Mouse (Mus musculus): ENCODE data around the gene Cabp2.
"Not testable (repeated sequence)": the region's sequence is repeated elsewhere in the genome, so short reads cannot be mapped to it uniquely, and the experiment has no call there.

Cabp2 gene

DNA sequence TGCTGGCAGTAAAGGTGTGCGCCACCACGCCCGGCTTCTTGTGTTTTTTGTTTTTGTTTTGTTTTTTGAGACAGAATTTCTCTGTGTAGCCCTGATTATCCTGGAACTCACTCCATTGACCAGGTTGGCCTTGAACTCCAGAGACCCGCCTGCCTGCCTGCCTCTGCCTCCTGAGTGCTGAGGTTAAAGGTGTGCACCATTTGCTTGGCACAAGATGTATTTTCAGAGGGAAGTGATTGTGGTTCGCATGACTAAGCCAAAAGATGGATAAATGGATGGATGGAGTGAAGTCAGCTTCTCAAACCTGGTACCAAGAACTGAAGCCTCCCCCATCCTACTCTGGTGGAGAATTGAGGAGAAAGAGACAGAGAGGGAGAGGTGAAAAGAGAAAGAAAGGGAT lies 26.8 kb upstream of the Cabp2 start:
- in situ Hi-C loops (cut with MboI; ENCODE audit: low pct_unique_long_range_greater_than_20kb in 1 of 2, low sequenced_read_pairs in 2 of 2, unreplicated experiment in 1 of 2), result no loop called here

- in situ Hi-C loops (cut with MboI; ENCODE audit: low pct_unique_long_range_greater_than_20kb in 1 of 2, low sequenced_read_pairs in 2 of 2, unreplicated experiment in 1 of 2), result no loop called here
These were observed 26.0 kb upstream of the Cabp2 start for GRCm38 (mm10) chr19:4055216-4055946.

DNA sequence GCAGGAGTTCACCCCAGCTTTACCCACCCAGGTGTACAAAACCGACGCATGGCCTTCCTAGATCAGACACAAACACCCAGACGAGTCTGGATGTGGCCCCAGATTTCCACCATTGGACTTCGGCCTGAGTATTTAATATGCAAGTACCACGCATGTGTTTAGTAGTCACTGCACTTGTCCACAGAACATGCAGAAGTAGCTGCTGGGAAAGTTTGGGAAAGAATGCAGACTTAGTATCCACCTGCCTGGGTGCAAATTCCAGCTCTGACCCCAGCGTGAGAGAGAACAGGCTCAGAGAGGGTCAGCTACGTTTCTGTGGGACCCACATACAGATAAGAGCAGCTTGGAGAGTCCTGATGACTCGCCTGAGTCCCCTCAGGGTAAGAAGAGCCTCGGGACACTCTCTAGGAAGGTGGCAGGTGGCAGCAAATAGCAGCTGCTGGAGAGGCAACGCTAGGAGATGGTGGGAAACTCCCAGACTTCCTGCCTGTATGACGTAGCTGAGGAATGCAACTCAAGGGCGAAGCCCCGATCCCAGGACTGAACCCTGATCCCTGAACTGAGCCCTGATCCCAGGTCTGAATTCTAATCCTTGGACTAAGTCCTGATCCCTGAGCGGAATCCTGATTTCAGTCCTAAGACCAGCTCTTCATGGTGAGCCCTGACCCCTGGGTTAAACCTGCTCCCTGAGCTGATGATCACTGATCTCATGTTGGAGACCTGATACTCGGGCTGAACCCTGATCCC lies 25.3 kb upstream of the Cabp2 start:
- in situ Hi-C loops (cut with MboI; ENCODE audit: low pct_unique_long_range_greater_than_20kb in 1 of 2, low sequenced_read_pairs in 2 of 2, unreplicated experiment in 1 of 2), result no loop called here

DNA sequence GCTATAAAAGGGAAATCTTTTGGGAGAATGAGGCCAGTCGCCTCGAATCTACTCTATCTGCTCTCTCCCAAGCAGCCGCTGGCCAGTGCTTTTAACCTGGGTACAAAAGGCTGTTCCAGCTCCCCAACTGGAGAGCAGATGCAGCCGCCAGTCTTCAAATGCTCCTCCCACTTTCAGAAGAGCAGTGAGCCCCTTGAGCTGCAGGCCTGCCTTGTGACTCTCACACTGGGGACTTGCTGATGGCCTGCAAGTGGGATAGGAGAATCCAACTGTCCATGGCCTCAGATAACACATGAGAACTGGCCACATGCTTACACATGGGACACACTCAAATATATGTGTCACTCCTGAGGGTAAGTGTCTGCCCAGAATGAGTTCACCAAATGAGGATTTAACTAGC lies 24.7 kb upstream of the Cabp2 start:
- in situ Hi-C loops (cut with MboI; ENCODE audit: low pct_unique_long_range_greater_than_20kb in 1 of 2, low sequenced_read_pairs in 2 of 2, unreplicated experiment in 1 of 2), result no loop called here

DNA sequence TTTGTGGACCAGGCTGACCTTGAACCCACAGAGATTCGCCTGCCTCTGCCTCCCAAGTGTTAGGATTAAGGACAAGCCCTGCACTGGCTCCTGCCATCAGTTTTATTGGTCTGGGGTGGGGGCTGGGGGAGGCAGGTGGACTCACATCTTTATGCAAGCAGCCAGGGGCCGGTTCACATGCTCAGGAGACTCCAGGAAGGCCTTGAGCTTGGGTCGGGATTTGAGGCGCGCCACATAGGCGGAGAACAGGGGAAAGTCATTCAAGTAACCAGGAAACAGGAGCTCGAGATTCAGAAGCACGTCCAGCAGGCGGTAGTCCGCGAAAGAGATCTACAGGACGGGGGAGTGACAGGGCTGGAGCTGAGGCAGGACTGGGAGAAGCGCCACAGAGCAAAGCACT lies 24.0 kb upstream of the Cabp2 start:
- in situ Hi-C loops (cut with MboI; ENCODE audit: low pct_unique_long_range_greater_than_20kb in 1 of 2, low sequenced_read_pairs in 2 of 2, unreplicated experiment in 1 of 2), result no loop called here

- in situ Hi-C loops (cut with MboI; ENCODE audit: low pct_unique_long_range_greater_than_20kb in 1 of 2, low sequenced_read_pairs in 2 of 2, unreplicated experiment in 1 of 2), result no loop called here
These were observed 23.4 kb upstream of the Cabp2 start for GRCm38 (mm10) chr19:4057962-4058361.

GRCm38 (mm10) chr19:4058581-4058980 lies 22.8 kb upstream of the Cabp2 start:
- in situ Hi-C loops (cut with MboI; ENCODE audit: low pct_unique_long_range_greater_than_20kb in 1 of 2, low sequenced_read_pairs in 2 of 2, unreplicated experiment in 1 of 2), result no loop called here

DNA sequence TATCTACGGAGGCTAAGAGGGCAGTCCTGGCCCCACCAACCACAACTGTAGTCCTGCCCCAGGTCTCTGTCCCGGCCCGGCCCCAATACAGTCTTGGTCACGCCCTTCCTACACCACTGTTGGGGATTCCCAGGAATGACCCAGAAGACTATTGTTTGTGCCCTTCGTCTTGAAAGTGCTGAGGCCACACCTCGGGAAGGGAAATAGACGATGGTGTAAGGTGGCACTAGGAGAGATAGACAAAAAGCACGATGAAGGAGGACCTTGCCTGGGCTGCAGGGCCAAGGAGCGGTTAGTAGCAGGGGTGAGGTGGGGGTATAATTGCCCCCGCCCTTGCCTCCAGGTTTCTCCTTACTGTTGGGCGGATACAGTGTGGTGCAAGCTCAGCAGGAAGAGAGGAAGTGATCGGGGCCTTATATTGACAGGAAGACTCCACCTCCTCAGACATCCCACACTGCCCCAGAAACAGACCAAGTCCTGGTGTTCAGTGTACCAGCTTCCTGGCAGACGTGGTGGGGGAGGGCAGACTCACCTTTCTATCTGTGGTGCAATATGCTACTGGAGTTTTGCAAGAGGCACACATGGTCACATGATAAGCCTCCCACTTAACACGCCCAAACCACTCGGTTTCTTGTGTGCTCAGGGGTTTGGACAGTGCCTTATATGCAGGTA lies 22.2 kb upstream of the Cabp2 start, which contains the start of gene Gstp3:
Gene Gstp3 (minus strand): TSS at position 501 of the 672 bp plus-strand sequence.
- in situ Hi-C loops (cut with MboI; ENCODE audit: low pct_unique_long_range_greater_than_20kb in 1 of 2, low sequenced_read_pairs in 2 of 2, unreplicated experiment in 1 of 2), result no loop called here

- in situ Hi-C loops (cut with MboI; ENCODE audit: low pct_unique_long_range_greater_than_20kb in 1 of 2, low sequenced_read_pairs in 2 of 2, unreplicated experiment in 1 of 2), result not testable (repeated sequence)
These were observed 21.1 kb upstream of the Cabp2 start for GRCm38 (mm10) chr19:4060044-4060898.

DNA sequence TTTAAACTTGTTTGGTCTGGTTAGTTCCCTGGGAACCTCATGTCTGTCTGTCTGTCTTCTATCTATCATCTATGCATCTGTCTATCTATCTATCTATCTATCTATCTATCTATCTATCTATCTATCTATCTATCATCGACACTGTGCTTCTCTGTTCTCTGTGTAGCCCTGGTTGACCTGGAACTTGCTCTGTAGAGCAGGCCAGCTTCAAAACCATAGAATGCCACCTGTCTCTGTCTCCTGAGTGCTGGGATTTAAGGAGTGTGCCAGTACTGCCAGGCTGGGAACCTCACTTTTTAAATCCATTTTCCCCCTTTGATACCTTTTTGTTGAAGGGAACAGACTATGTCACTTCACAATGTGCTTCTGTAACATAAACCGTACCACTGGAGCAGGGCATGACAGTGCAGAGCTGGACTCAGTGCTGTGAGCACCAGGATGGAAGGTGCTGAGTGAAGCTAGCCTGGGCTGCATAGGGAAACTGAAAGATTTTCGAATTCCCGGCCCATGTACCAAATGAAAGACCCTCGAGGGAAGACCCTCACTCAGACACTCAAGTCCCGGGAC lies 20.4 kb upstream of the Cabp2 start:
- in situ Hi-C loops (cut with MboI; ENCODE audit: low pct_unique_long_range_greater_than_20kb in 1 of 2, low sequenced_read_pairs in 2 of 2, unreplicated experiment in 1 of 2), result no loop called here

DNA sequence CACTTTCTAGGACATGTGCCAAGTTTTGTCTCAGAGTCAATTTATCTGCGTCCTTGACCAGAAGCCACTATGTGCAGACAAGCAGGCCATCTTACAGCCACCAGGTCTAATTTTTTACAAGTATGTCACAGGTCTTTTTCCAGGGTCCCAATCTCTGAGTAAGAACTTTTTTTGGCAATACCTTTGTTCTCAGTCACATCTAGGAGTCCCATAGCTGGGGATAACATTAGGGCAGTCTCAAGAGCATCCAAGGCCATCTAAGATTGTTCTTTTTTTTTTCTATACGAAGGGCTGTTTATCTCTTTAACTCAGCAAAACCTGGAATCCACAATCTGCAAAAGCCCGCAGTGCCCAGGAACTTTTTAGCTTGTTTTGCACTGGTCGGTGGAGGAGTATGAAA lies 18.0 kb upstream of the Cabp2 start:
- in situ Hi-C loops (cut with MboI; ENCODE audit: low pct_unique_long_range_greater_than_20kb in 1 of 2, low sequenced_read_pairs in 2 of 2, unreplicated experiment in 1 of 2), result not testable (repeated sequence)

- in situ Hi-C loops (cut with MboI; ENCODE audit: low pct_unique_long_range_greater_than_20kb in 1 of 2, low sequenced_read_pairs in 2 of 2, unreplicated experiment in 1 of 2), result not testable (repeated sequence)
These were observed 16.9 kb upstream of the Cabp2 start for GRCm38 (mm10) chr19:4064501-4064900.

DNA sequence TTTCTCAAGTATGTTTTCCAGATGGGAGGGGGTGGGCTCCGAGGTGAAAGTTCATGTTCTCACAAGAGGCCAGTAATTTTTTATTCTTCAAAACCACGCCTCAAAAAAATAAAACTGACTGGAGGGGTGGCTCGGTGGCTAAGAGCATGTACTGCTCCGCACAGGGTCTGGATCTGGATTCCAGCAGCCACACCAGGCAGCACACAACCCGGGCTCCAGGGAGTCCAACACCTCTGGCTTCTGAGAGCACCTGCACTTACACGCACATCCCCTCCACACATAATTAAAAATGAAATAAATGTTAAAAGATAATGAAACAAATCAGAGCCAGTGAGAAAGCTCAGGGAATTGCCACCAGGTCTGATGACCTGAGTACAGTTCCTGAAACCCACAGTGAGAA lies 15.1 kb upstream of the Cabp2 start:
- in situ Hi-C loops (cut with MboI; ENCODE audit: low pct_unique_long_range_greater_than_20kb in 1 of 2, low sequenced_read_pairs in 2 of 2, unreplicated experiment in 1 of 2), result no loop called here

DNA sequence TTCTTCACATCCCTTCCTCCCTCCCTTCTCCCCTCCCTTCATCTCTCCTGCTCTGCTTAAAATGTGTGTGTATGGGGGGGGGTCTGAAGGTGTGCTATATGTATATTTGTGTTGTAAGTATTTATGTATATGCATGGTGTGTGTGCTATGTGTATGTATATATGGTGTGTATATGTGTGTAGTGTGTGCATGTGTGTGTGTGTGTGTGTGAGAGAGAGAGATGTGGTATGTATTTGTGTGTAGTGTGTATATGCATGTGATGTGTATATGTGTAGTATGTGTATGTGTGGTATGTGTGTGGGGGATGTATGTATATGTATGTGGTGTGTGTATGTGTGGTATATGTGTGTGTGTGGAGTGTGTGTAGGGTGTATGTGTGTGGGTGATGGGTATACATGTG lies 14.5 kb upstream of the Cabp2 start:
- in situ Hi-C loops (cut with MboI; ENCODE audit: low pct_unique_long_range_greater_than_20kb in 1 of 2, low sequenced_read_pairs in 2 of 2, unreplicated experiment in 1 of 2), result no loop called here

DNA sequence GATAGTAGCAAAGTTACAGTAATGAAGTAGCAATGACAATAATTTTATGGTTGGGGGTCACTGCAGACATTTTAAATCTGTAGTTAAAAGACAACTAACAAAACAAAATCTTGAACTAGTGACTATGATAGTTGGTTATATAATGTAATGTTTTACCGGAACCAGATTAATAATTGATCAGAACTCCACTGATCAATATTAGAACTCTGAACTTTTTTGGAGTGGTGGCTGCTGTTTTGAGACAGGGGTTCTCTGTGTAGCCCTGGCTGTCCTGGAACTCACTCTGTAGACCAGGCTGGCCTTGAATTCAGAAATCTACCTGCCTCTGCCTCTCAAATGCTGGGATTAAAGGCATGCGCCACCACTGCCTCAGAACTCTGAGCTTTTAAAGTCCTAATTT lies 13.1 kb upstream of the Cabp2 start:
- in situ Hi-C loops (cut with MboI; ENCODE audit: low pct_unique_long_range_greater_than_20kb in 1 of 2, low sequenced_read_pairs in 2 of 2, unreplicated experiment in 1 of 2), result not testable (repeated sequence)

GRCm38 (mm10) chr19:4068717-4069410 lies 12.5 kb upstream of the Cabp2 start:
- in situ Hi-C loops (cut with MboI; ENCODE audit: low pct_unique_long_range_greater_than_20kb in 1 of 2, low sequenced_read_pairs in 2 of 2, unreplicated experiment in 1 of 2), result no loop called here

DNA sequence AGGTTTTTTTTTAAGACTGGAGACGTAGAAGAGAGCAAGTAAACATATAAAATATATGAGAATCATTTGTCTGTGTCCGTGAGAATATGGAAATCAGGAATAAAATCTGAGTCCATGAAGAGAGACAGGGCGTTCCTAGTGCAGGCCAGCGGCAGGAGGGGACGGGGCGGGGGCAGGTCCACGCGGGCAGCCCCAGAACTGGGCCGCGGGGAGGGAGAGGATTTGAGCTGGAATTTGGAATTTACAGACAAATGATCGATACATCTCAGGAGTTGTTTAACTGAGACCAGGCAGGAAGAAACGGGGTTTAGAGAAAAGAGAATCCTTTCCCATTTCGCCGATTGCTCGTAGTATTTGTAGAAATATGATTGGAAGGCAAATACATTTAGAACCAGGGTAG lies 11.1 kb upstream of the Cabp2 start:
- in situ Hi-C loops (cut with MboI; ENCODE audit: low pct_unique_long_range_greater_than_20kb in 1 of 2, low sequenced_read_pairs in 2 of 2, unreplicated experiment in 1 of 2), result no loop called here

- in situ Hi-C loops (cut with MboI; ENCODE audit: low pct_unique_long_range_greater_than_20kb in 1 of 2, low sequenced_read_pairs in 2 of 2, unreplicated experiment in 1 of 2), result no loop called here
These were observed 10.6 kb upstream of the Cabp2 start for GRCm38 (mm10) chr19:4070756-4071155.

Measured in mouse embryonic stem cell (cell line).